Mouse (Mus musculus) stomach, postnatal 0 days (tissue): ENCODE measurements around the gene Dclk3.

Experiments used
- CTCF ChIP-seq: IDR thresholded peaks from 2 replicates; pipeline ENCODE4 v1.5.1; 2016; ENCODE audit warnings: antibody characterized with exemption, low read depth, mild to moderate bottlenecking, moderate library complexity
- EP300 ChIP-seq: optimal IDR thresholded peaks from 2 replicates; pipeline ENCODE3; 2016; ENCODE audit warnings: antibody characterized with exemption

- TF ChIP-seq EP300 (no peak), CTCF (no peak)
Observed at GRCm38 (mm10) chr9:111390016-111390415, 48.9 kb upstream of the Dclk3 start.
